Mouse (Mus musculus) brown adipose tissue, adult 24 weeks (tissue): ENCODE data around the gene Yif1b. TPM values are rescaled to one million over a fixed set of nuclear protein-coding genes. Genes with fewer than 3 reads are reported as not detected.

Experiments used
- H3K27ac ChIP-seq: fragments of 200-500 bp; replicated peaks from 2 replicates; pipeline ENCODE4 v1.5.1; 2012; ENCODE audit warnings: low read depth, mild to moderate bottlenecking, low read length
- H3K4me1 ChIP-seq: fragments of 200-500 bp; 2 replicates; pipeline ENCODE4 v1.6.1; 2012; ENCODE audit warnings: low read length, mixed read lengths; ENCODE audit not compliant: control insufficient read depth, insufficient read depth, insufficient read length
- H3K4me3 ChIP-seq: fragments of 200-500 bp; 2 replicates; pipeline ENCODE4 v1.5.1; 2012; ENCODE audit warnings: low read depth, mild to moderate bottlenecking, low read length, moderate library complexity; ENCODE audit not compliant: insufficient read depth
- polyA plus RNA-seq: library from polyadenylated mRNA; stranded (reverse); fragments of >200 nt; gene quantifications from 2 replicates; pipeline ENCODE4 v1.2.4, GENCODE M21; 2012; ENCODE audit not compliant: missing spikeins, insufficient read depth, insufficient read length

Yif1b gene
- polyA plus RNA-seq, 1 experiment: 79.7 TPM

DNA sequence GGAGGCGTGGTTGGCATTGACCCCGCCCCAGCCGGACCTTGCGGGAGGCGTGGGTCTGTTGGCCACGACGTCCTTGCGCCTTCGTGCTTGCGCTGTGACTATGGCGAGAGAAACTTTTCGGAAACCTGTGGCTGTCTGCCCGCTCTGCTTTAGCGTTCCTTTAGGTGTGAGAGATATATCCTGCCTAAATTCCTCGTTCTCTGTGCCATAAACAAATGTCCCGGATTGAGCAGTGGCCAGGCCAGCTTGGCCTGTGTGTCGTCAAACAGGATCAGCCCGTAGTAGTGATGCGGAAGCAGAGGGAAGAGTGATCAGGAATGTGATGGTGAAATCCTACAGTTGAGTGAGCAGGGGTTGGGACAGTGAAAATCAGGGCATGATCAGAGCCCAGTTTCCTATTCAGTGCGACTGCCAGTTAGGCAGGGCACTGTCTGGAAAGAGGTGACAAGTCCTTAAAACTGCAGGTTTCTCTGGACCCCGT lies 44.0 kb downstream of the Yif1b start:
- H3K27ac ChIP-seq: no peak overlapping the region
- H3K4me3 ChIP-seq: peak overlapping the region; percentile 66
- H3K4me1 ChIP-seq: no peaks in the 10 kb centered on the region

DNA sequence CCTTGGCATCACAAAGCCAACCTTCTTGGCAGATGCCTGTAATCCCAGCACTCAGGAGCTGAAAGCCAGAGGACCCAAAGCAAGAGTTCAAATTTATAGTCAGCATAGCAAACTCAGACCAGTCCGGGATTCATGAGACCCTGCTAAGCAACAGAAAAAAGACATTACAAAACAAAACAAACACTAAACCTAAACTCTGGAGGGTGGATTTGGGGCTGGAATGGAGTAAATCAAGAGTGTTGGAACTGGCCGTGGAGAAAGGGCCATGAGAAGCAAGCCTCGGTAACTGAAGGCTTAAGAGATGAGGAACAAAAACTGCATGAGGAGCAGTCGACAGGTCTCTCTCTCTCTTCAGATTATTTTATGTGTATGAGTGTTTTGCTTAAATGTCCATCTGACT lies 45.7 kb downstream of the Yif1b start:
- Histone ChIP-seq H3K4me3 (no peak overlapping the region), H3K4me1 (no peaks in the 10 kb centered on the region), H3K27ac (no peak overlapping the region)

DNA sequence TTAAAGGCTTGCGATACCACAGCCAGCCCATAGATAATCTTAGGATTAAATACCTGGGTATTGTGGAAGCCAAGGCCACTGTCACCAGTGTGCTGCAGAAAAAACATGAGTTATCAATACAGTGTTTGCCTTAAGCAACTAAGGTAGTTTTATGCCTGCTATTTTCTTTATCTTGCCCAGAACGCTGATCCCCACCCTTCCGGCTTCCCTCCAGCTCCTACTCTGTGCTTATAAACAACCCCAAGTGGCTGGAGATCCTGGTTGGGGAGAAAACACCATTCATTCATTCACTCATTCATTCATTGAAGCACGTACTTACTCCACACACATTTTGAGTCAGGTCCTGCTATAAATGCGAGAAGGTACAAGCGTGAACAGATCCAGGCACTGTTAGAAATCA lies 46.4 kb downstream of the Yif1b start:
- H3K4me3 ChIP-seq: no peak overlapping the region
- no peaks in the 10 kb centered on the region for H3K4me1 ChIP-seq
- H3K27ac ChIP-seq: no peak overlapping the region

DNA sequence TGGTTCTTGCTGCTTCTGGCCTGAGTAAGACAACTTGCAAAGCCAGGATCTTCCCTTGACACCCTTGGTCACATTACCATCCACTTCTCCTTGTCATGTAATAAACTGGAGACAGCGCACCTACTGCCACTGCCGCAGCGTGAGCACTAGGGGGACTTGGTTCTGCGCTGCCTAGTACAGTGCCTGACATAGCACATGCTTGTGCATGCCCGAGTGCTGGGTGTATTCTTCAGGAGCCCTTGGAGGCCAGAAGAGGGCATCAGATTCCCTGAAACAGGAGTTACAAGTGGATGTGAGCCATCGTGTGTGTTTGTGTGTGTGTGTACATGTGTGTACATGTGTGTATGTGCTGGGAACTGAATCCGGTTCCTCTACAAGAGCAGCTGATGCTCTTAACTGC lies 49.4 kb downstream of the Yif1b start:
- Histone ChIP-seq H3K27ac (no peak overlapping the region), H3K4me3 (no peak overlapping the region), H3K4me1 (no peaks in the 10 kb centered on the region)

DNA sequence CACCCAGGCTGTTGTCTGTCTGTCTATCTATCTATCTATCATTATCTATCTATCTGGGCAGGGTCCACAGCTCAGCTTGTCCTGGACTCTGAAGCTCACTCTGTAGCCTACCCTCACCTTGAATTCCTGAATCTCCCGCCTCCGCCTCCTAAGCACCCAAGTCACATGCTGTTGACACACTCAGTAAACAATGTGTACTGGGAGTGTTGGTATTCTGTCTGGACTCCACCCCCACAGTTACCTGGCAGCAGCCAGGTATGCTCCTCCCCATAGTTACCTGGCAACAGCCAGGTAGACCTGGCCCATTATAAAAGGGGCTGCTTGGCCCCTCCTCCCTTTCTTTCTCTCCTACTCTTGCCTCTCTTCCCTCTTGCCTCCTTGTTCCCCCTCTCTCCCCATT lies 50.0 kb downstream of the Yif1b start:
- Histone ChIP-seq H3K4me3 (no peak overlapping the region), H3K4me1 (no peaks in the 10 kb centered on the region), H3K27ac (no peak overlapping the region)

DNA sequence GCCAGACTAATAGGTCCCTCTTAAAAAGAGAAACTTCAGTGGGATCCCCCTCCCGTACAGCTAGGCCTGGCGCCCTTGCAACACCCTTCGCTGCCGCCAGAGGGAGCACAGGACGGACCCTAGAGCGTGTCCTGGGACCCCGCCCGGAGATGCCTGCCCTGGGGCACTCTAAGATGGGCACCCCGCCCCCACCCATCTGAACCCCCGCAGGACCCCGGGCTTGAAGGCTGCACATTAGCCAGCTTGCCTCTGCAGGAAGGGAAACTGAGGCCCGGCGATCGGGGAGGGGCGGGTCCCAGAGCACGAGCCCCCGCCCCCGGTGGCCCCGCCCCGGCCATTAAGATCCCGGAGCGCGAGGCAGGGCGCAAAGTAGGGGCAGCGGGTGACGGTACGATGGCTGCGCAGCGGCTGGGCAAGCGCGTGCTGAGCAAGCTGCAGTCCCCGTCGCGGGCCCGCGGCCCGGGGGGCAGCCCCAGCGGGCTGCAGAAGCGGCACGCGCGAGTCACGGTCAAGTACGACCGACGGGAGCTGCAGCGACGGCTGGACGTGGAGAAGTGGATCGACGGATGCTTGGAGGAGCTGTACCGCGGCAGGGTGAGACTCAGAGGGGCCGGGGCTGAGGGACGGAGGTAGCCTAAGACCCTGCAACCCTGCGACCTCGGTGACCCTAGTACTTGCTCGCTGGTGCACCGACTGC lies 51.0 kb downstream of the Yif1b start, which contains the start of gene Ppp1r14a:
TSS of gene Ppp1r14a (plus strand) at position 367 of the 697 bp plus-strand sequence.
- peak within 1 kb of the TSS; percentile 55 for H3K27ac ChIP-seq
- H3K4me1 ChIP-seq: no peaks in the 10 kb centered on the region
- peak within 1 kb of the TSS; percentile 48 for H3K4me3 ChIP-seq

DNA sequence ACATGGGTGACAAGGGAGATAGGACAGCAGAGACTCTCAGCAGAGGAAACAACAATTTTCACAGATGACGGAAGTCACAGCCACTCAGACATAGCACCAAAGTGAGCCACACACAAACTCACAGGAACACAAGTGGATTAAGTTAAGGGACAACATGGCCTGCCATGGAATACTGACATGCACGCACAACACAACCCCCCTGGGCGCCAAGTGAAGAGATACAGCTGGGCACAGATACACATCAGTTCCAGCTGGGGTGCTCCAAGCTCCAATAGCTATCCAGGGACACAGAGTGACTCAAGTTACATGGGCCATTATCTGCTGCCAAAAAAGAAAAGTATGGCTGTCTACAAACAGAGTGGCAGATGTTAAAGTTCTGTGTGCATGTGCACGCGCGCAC lies 51.7 kb downstream of the Yif1b start:
- Histone ChIP-seq H3K4me1 (no peaks in the 10 kb centered on the region), H3K27ac (peak overlapping the region; percentile 55), H3K4me3 (peak overlapping the region; percentile 48)

DNA sequence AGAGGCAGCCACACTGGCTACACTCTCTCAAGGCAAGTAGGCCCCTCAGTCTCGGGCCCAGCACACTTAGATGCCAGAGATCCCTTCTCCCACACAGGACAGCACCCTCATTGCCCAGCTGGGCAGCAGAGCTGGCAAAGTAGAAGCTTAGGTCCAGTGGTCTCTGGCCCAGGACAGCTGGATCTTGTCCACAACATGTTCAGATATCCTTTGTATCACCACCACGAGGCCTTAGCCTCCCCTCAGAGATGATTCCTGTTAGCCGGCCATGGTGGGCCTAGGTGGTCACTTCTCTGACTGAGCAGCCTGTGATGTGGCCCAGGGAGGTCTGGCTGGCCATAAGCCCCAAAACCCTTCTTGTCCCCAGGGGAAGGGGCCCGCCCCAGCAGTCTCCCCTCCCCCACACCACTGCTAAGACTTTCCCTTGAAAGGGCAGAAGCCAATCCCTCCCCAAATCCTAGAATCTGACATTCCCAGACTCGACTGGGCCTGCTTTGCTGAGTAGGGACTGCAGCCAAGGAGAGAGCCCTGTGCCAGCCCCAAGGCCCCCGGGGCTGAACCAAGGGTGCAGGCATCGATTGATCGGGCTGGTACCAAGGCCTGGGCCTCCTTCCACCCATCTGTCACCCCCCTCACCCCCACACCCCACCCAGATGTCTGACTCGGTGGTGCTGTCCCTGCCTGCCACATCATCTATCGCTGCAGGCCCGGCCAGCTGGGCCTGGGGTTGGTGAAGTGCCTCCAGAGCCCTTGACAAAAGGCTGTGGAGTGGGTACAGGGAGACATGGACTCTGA lies 52.8 kb downstream of the Yif1b start:
- Histone ChIP-seq H3K4me3 (peak overlapping the region; percentile 26; the same call in 1 of the 2 replicates), H3K27ac (peak overlapping the region; percentile 78), H3K4me1 (no peaks in the 10 kb centered on the region)

DNA sequence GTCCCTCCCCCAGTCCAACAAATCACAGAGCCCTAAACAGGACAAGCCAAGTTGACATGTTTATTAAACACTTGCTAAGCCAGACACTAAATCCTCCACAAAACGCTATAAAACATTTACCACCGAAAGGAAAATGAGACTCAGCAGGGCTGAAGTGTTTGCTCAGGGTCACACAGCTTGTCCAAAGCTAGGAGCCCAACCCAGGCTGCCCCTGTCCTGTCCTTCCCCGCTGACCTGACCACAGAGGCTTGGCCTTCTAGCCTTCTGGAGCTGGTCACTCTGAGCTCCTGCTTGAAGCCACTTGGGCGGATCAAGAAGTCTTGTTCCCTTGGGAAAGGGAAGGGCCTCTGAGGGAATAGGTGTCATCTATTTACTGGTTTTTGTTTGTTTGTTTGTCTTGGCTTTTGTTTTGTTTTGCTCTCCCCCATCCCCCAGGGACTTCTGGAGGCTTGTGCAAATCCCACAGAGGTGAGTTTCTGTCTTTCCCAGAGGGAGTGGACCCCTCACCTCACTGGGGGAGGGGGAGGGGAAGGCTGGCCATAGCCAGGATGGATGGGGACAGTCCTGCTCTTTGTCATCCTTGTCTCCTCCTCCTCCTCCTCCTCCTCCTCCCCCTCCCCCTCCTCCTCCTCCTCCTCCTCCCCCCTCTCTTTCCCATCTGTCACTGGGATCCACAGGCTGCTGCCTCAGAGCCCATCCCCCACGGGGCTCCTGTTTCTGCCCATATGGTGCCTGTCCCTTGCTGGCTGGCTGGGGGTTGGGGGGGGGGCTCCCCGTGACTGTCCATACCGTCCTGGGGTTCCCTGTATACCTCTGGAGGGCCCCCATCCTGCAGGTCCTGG lies 53.7 kb downstream of the Yif1b start:
- Histone ChIP-seq H3K4me1 (no peaks in the 10 kb centered on the region), H3K4me3 (peak overlapping the region; percentile 26; the same call in 1 of the 2 replicates), H3K27ac (peak overlapping the region; percentile 78)

DNA sequence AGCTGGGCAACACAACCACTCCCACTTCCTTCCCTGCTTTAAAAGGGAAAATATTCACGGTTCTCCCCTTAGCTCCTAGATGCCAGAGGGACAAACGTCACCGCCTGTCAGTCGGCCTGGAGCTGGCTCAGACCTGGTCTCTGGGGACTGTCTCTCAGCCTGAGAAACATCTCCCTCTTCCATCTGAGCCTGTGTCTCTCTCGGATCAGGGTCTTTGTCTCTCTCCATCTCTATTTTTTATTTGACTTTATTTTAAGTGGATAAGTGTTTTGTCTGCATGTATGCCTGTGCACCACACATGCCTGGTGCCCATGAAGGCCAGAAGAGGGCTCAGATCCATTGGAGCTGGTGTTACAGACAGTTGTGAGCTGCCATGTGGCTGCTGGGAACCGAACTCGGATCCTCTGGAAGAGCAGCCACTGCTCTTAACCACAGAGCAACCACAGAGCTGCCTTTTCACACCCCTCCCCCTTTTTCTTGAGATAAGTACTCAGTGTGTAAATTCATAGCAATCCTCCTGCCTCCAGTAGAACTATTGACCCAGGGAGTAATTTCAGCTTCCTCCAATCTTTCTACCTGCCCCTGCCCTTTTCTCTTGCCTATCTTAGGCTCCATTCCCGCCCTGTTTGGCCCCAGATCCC lies 54.4 kb downstream of the Yif1b start:
- H3K4me1 ChIP-seq: no peaks in the 10 kb centered on the region
- no peak overlapping the region for H3K4me3 ChIP-seq
- H3K27ac ChIP-seq: peak overlapping the region; percentile 81

DNA sequence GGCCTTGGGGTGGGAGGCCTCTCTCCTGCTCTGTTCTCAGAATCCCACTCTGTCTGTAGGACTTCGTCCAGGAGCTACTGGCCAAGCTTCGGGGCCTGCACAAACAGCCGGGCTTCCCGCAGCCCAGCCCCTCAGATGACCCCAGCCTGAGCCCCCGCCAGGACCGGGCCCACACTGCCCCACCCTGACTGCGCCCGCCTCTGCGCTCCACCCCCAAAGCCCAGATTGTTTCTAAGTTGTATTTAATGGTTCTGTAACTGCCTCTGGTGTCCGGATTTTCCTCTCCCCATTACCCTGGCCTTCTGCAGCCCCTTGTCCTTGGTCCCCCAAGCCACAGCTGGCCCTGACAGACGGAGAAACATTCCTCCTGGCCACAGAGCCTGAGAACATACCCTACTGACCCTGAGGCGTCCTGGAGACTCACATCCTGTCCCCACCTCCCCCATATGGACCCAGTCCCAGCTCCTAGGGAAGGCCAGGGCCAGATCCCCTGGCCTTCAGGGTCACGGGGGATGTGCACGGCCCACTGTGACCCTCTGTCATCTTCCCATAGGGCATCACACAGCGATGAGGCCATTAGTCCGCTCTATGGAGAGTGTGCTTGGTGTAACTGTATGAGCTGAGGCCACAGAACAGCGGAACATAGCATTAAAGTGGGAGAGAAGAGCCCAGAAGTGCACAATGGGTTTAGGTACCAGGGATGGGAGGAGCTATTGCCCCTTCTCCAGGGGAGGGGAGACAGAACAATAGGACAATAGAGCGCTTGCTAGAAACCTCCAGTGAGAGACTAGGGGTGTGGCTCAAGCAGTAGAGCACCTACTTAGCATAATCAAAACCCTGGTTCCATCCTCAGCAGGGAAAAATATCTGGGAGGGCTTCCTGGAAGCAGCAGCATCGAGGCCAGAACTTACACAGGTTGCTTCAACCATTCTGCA lies 55.3 kb downstream of the Yif1b start:
- Histone ChIP-seq H3K4me1 (no peaks in the 10 kb centered on the region), H3K27ac (peak overlapping the region; percentile 81)

DNA sequence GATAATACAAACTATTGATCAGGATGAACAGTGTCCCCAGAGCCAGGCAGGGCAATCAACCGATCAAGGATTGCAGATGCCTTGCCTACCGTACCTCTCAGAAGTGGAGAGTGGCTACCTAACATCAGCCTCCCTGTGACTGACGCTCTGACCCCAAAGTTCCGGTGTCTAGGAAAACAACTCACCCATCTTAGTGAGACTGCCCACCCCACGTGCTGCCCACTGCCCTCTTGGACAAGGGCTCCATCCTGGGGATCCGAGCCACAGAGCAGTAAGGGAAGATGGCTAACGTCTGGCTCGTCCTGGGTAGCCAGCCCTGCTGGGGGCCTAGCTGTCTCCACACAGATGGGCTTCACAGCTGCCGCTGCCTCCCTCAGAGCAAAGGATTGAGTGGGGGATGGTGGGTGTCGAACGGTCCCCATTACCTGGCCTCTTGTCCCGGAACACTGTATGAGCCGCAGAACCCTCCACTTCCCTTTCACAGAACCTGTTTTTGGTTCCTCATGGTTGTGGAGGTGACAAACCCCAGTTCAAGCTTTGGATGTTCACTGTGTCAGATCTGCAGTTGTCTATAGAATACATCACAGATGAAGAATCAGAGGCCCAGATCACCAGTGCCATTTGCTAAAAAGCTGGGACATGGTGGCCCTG lies 56.1 kb downstream of the Yif1b start:
- Histone ChIP-seq H3K4me3 (no peak overlapping the region), H3K27ac (peak overlapping the region; percentile 57), H3K4me1 (no peaks in the 10 kb centered on the region)

More for the DNA sequence above, 55.3 kb downstream of the Yif1b start:
- H3K4me3 ChIP-seq: no peak overlapping the region

DNA sequence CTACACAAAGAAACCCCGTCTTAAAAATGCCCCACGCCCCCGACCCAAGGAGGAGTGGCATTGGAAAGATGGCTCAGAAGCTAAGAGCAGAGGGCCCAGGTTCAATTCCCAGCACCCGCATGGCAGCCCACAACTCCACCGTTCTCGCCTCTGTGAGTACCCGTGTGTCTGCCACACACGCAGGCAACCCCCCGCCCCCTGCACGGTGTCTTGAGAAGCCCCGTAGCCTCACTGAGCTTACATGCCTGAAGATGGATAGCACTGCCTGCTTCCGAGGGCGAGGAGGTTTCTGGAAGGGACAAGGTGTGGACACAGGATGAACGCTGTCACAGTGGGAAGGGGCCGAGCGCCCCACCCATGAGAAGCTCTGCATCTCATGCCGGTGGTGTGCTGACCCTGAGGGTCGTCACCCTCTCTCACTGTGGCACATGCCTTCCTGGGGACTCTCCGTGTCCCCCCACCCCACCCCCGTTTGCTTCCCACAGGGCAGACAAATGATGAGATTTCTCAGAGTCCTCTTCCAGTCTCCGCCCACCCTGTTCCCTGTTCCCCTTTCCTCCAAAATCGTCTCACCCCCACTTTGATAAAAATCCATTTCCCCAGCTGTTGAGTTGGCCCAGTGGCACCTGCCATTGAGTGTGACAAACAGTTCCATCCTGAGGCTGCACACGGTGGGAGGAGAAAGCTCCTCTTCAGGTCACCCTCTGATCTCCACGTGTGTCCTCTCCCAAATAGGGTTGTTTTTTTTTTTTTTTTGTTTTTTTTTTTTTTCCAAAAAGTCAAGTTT lies 57.9 kb downstream of the Yif1b start:
- no peaks in the 10 kb centered on the region for H3K4me1 ChIP-seq
- H3K4me3 ChIP-seq: no peak overlapping the region
- H3K27ac ChIP-seq: no peak overlapping the region
